8 mouse cellular contexts compared by ENCODE assay signal in genomic region chr17:35822564-35822963, GRCm38 (mm10). TPM values are rescaled to one million over a fixed set of nuclear protein-coding genes. Genes with fewer than 3 reads are reported as not detected.
A peak's percentile ranks its signal among the peaks of the same experiment; 100 is the strongest.
DNase-seq lines count a peak whose midpoint lies in the region; ATAC-seq lines count a peak whose summit lies in the region.

No protein-coding gene starts in this region.

- no peak for ATAC-seq in lung, embryonic 16.5 days (ENCODE audit: low read depth)
- ATAC-seq in erythroid progenitor cell, adult 5-6 weeks (replicated peaks; ENCODE audit: low FRiP score, poor library complexity, severe bottlenecking): 0 out of 2 replicates have a peak, but pooled peaks have one; percentile 13
- ATAC-seq in intestine, embryonic 15.5 days: peak; percentile 1; the same call in 1 of the 2 replicates
- ATAC-seq in neural tube, embryonic 13.5 days (ENCODE audit: low read depth): peak; percentile 25

- H3K27ac ChIP-seq in lung, embryonic 16.5 days (ENCODE audit: low read length): peak overlapping the region; percentile 90
- peak overlapping the region; percentile 65 for H3K27ac ChIP-seq in intestine, embryonic 15.5 days
- peak overlapping the region; percentile 81 for H3K27ac ChIP-seq in neural tube, embryonic 13.5 days (replicated peaks)

- peak overlapping the region; percentile 88 for H3K9ac ChIP-seq in lung, embryonic 16.5 days (ENCODE audit: low read length)
- H3K9ac ChIP-seq in intestine, embryonic 15.5 days: peak overlapping the region; percentile 80
- peak overlapping the region; percentile 80 for H3K9ac ChIP-seq in neural tube, embryonic 13.5 days

- no peaks in the 10 kb centered on the region for H3K27me3 ChIP-seq in lung, embryonic 16.5 days (ENCODE audit: control insufficient read depth, insufficient read depth, low read depth, low read length)
- H3K27me3 ChIP-seq in intestine, embryonic 15.5 days (replicated peaks): no peaks in the 10 kb centered on the region
- H3K27me3 ChIP-seq in neural tube, embryonic 13.5 days: peaks cover 20% of the 10 kb centered on the region

- intact Hi-C loops in left cerebral cortex, postnatal 25 days (cut with DNase I): loop anchor here (2.0 kb wide), 1 partner anchor 84 kb away; no protein-coding TSS in a partner anchor
- intact Hi-C loops in left cerebral cortex, postnatal 14 days (cut with DNase I): loop anchor here (10.0 kb wide), 1 partner anchor 152 kb away; the partner anchor contains the start of gene Gnl1

- H3K9me3 ChIP-seq in lung, embryonic 16.5 days (ENCODE audit: control insufficient read depth, low read length): no peaks in the 10 kb centered on the region
- no peaks in the 10 kb centered on the region for H3K9me3 ChIP-seq in intestine, embryonic 15.5 days
- H3K9me3 ChIP-seq in neural tube, embryonic 13.5 days: no peaks in the 10 kb centered on the region

- H3K4me1 ChIP-seq in lung, embryonic 16.5 days (replicated peaks; ENCODE audit: control insufficient read depth, insufficient read depth, low read length): peaks cover 18% of the 10 kb centered on the region
- peaks cover 19% of the 10 kb centered on the region for H3K4me1 ChIP-seq in intestine, embryonic 15.5 days (replicated peaks)
- H3K4me1 ChIP-seq in neural tube, embryonic 13.5 days (replicated peaks): peaks cover 33% of the 10 kb centered on the region

- H3K36me3 ChIP-seq in lung, embryonic 16.5 days (ENCODE audit: control insufficient read depth, insufficient read depth, low read length): peaks cover 9% of the 10 kb centered on the region; the same call in 1 of the 2 replicates
- H3K36me3 ChIP-seq in intestine, embryonic 15.5 days: 0 out of 2 replicates have a peak, but pooled peaks cover 3% of the 10 kb centered on the region
- H3K36me3 ChIP-seq in neural tube, embryonic 13.5 days: peaks cover 30% of the 10 kb centered on the region

- peak overlapping the region; percentile 59 for H3K4me3 ChIP-seq in lung, embryonic 16.5 days (ENCODE audit: low read length)
- peak overlapping the region; percentile 74 for H3K4me3 ChIP-seq in intestine, embryonic 15.5 days (replicated peaks)
- H3K4me3 ChIP-seq in neural tube, embryonic 13.5 days: peak overlapping the region; percentile 65

- peak overlapping the region; percentile 98 for H3K4me2 ChIP-seq in lung, embryonic 16.5 days (ENCODE audit: low read depth, low read length)
- H3K4me2 ChIP-seq in intestine, embryonic 15.5 days (replicated peaks): peak overlapping the region; percentile 91
- peak overlapping the region; percentile 88 for H3K4me2 ChIP-seq in neural tube, embryonic 13.5 days

- DNase-seq in lung, postnatal 4 days: no peak
- DNase-seq in left cerebral cortex, postnatal 25 days (ENCODE audit: low spot score in 2 of 2): no peak
- DNase-seq in cerebellum, postnatal 10 days: no peak
- no peak for DNase-seq in left cerebral cortex, postnatal 14 days (ENCODE audit: low spot score in 2 of 2)

- WGBS in lung, embryonic 16.5 days: 3% methylated on average over 11 of the region's 11 CpGs
- 2% methylated on average over 11 of the region's 11 CpGs for whole genome bisulfite sequencing in intestine, embryonic 15.5 days
- 2% methylated on average over 11 of the region's 11 CpGs for WGBS in neural tube, embryonic 13.5 days

RNA-seq across cellular contexts. Expression of gene Flot1, which starts 0.5 kb away (rescaled TPM):
- 57.8 and 65.1 TPM in 2 replicates for polyA plus RNA-seq in lung, embryonic 16.5 days (2015; fragmentation: Nextera tagmentation; extraction: Ambion mirVana)
- 19.3 and 32.8 TPM in 2 replicates for total RNA-seq in erythroid progenitor cell, adult 5-6 weeks (2015; ENCODE audit: low replicate concordance)
- total RNA-seq in erythroid progenitor cell, adult 5-6 weeks (2017; ENCODE audit: low replicate concordance): 14.6 and 29.1 TPM in 2 replicates
- 49.1 and 49.4 TPM in 2 replicates for polyA plus RNA-seq in intestine, embryonic 15.5 days (2015; fragmentation: Nextera tagmentation; extraction: Ambion mirVana)
- polyA plus RNA-seq in neural tube, embryonic 13.5 days (2015; fragmentation: Nextera tagmentation; extraction: Ambion mirVana): 93.6 and 96.5 TPM in 2 replicates
- 100 to 1,000 TPM; 120 to 137 TPM for total RNA-seq in left cerebral cortex, postnatal 25 days (2021)
- total RNA-seq in left cerebral cortex, postnatal 14 days (2021): 100 to 1,000 TPM; 153 to 168 TPM

RNA-seq across cellular contexts. Expression of gene Ier3, which starts 1.1 kb away (rescaled TPM):
- polyA plus RNA-seq in lung, embryonic 16.5 days (2015; fragmentation: Nextera tagmentation; extraction: Ambion mirVana): 21.9 and 31.7 TPM in 2 replicates
- total RNA-seq in erythroid progenitor cell, adult 5-6 weeks (2015; ENCODE audit: low replicate concordance): 3.8 and 10.5 TPM in 2 replicates
- total RNA-seq in erythroid progenitor cell, adult 5-6 weeks (2017; ENCODE audit: low replicate concordance): 0.51 and 4.0 TPM in 2 replicates
- polyA plus RNA-seq in intestine, embryonic 15.5 days (2015; fragmentation: Nextera tagmentation; extraction: Ambion mirVana): 13.9 and 14.4 TPM in 2 replicates
- 11.2 and 11.6 TPM in 2 replicates for polyA plus RNA-seq in neural tube, embryonic 13.5 days (2015; fragmentation: Nextera tagmentation; extraction: Ambion mirVana)
- 10 to 100 TPM; 11.2 to 12.5 TPM for total RNA-seq in left cerebral cortex, postnatal 25 days (2021)
- 1 to 10 TPM; 5.4 to 5.7 TPM for total RNA-seq in left cerebral cortex, postnatal 14 days (2021)

RNA-seq across cellular contexts. Expression of gene Tubb5, which starts 15.5 kb away (rescaled TPM):
- 877 and 940 TPM in 2 replicates for polyA plus RNA-seq in lung, embryonic 16.5 days (2015; fragmentation: Nextera tagmentation; extraction: Ambion mirVana)
- total RNA-seq in erythroid progenitor cell, adult 5-6 weeks (2015; ENCODE audit: low replicate concordance): 663 and 669 TPM in 2 replicates
- total RNA-seq in erythroid progenitor cell, adult 5-6 weeks (2017; ENCODE audit: low replicate concordance): 760 and 914 TPM in 2 replicates
- 729 and 776 TPM in 2 replicates for polyA plus RNA-seq in intestine, embryonic 15.5 days (2015; fragmentation: Nextera tagmentation; extraction: Ambion mirVana)
- 1,686 and 1,692 TPM in 2 replicates for polyA plus RNA-seq in neural tube, embryonic 13.5 days (2015; fragmentation: Nextera tagmentation; extraction: Ambion mirVana)
- 100 to 1,000 TPM; 492 to 522 TPM for total RNA-seq in left cerebral cortex, postnatal 25 days (2021)
- total RNA-seq in left cerebral cortex, postnatal 14 days (2021): 100 to 1,000 TPM; 771 to 797 TPM

RNA-seq across cellular contexts. Expression of gene Mdc1, which starts 18.8 kb away (rescaled TPM):
- 20.6 and 22.3 TPM in 2 replicates for polyA plus RNA-seq in lung, embryonic 16.5 days (2015; fragmentation: Nextera tagmentation; extraction: Ambion mirVana)
- 117 and 147 TPM in 2 replicates for total RNA-seq in erythroid progenitor cell, adult 5-6 weeks (2015; ENCODE audit: low replicate concordance)
- 31.0 and 57.1 TPM in 2 replicates for total RNA-seq in erythroid progenitor cell, adult 5-6 weeks (2017; ENCODE audit: low replicate concordance)
- polyA plus RNA-seq in intestine, embryonic 15.5 days (2015; fragmentation: Nextera tagmentation; extraction: Ambion mirVana): 14.9 and 16.1 TPM in 2 replicates
- 7.2 and 9.6 TPM in 2 replicates for polyA plus RNA-seq in neural tube, embryonic 13.5 days (2015; fragmentation: Nextera tagmentation; extraction: Ambion mirVana)
- total RNA-seq in left cerebral cortex, postnatal 25 days (2021): 10 to 100 TPM in 1 of 2 experiments, 1 to 10 TPM in 1; 9.7 to 12.0 TPM
- total RNA-seq in left cerebral cortex, postnatal 14 days (2021): 10 to 100 TPM; 10.7 to 14.6 TPM

RNA-seq across cellular contexts. Expression of gene Nrm, which starts 38.6 kb away (rescaled TPM):
- 65.6 and 67.9 TPM in 2 replicates for polyA plus RNA-seq in lung, embryonic 16.5 days (2015; fragmentation: Nextera tagmentation; extraction: Ambion mirVana)
- 32.8 and 36.0 TPM in 2 replicates for total RNA-seq in erythroid progenitor cell, adult 5-6 weeks (2015; ENCODE audit: low replicate concordance)
- total RNA-seq in erythroid progenitor cell, adult 5-6 weeks (2017; ENCODE audit: low replicate concordance): 19.1 and 35.8 TPM in 2 replicates
- polyA plus RNA-seq in intestine, embryonic 15.5 days (2015; fragmentation: Nextera tagmentation; extraction: Ambion mirVana): 48.5 and 51.7 TPM in 2 replicates
- 28.2 and 29.0 TPM in 2 replicates for polyA plus RNA-seq in neural tube, embryonic 13.5 days (2015; fragmentation: Nextera tagmentation; extraction: Ambion mirVana)
- 1 to 10 TPM; 3.2 to 3.6 TPM for total RNA-seq in left cerebral cortex, postnatal 25 days (2021)
- 1 to 10 TPM; 5.1 TPM for total RNA-seq in left cerebral cortex, postnatal 14 days (2021)
